Mouse (Mus musculus): Measurements from ENCODE around the gene Dnaic1. TPM values are rescaled to one million over a fixed set of nuclear protein-coding genes. Genes with fewer than 3 reads are reported as not detected.

Gene Dnaic1
- polyA plus RNA-seq, 1 experiment, result 7.3 TPM

GRCm38 (mm10) chr4:41545985-41546384 is 23.6 kb upstream of the Dnaic1 start:
- H3K9ac ChIP-seq (ENCODE audit: low read depth, poor library complexity, severe bottlenecking), result no peak overlapping the region
- no peaks in the 10 kb centered on the region for H3K9me3 ChIP-seq (replicated peaks; ENCODE audit: control insufficient read depth, insufficient read depth, low read length, poor library complexity, severe bottlenecking)
- H3K4me3 ChIP-seq (ENCODE audit: low read depth, low read length), result no peak overlapping the region
- TF ChIP-seq CTCF (IDR thresholded peaks at IDR 0.05; ENCODE audit: low read depth, low read length), result no peak
- TF ChIP-seq EP300 (IDR thresholded peaks at IDR 0.05; ENCODE audit: insufficient read depth, low read depth, low read length), result no peak
- no peak for TF ChIP-seq POLR2A (IDR thresholded peaks at IDR 0.05; ENCODE audit: insufficient read depth, low read length)
- H3K27ac ChIP-seq (ENCODE audit: insufficient read depth, low read length), result no peak overlapping the region
- no peaks in the 10 kb centered on the region for H3K4me1 ChIP-seq (ENCODE audit: control insufficient read depth, insufficient read depth, low read length)
- no peaks in the 10 kb centered on the region for H3K27me3 ChIP-seq (ENCODE audit: control insufficient read depth, insufficient read depth, low read length, poor library complexity, severe bottlenecking)
- no peaks in the 10 kb centered on the region for H3K36me3 ChIP-seq (ENCODE audit: control insufficient read depth, insufficient read depth, low read length, poor library complexity, severe bottlenecking)

GRCm38 (mm10) chr4:41547086-41547485 is 22.5 kb upstream of the Dnaic1 start:
- Histone ChIP-seq H3K4me1 (ENCODE audit: control insufficient read depth, insufficient read depth, low read length) (no peaks in the 10 kb centered on the region), H3K9ac (ENCODE audit: low read depth, poor library complexity, severe bottlenecking) (no peak overlapping the region), H3K27ac (ENCODE audit: insufficient read depth, low read length) (no peak overlapping the region), H3K36me3 (ENCODE audit: control insufficient read depth, insufficient read depth, low read length, poor library complexity, severe bottlenecking) (no peaks in the 10 kb centered on the region), H3K27me3 (ENCODE audit: control insufficient read depth, insufficient read depth, low read length, poor library complexity, severe bottlenecking) (no peaks in the 10 kb centered on the region), H3K4me3 (ENCODE audit: low read depth, low read length) (no peak overlapping the region), H3K9me3 (replicated peaks; ENCODE audit: control insufficient read depth, insufficient read depth, low read length, poor library complexity, severe bottlenecking) (no peaks in the 10 kb centered on the region)
- TF ChIP-seq POLR2A (IDR thresholded peaks at IDR 0.05; ENCODE audit: insufficient read depth, low read length) (no peak), CTCF (IDR thresholded peaks at IDR 0.05; ENCODE audit: low read depth, low read length) (no peak), EP300 (IDR thresholded peaks at IDR 0.05; ENCODE audit: insufficient read depth, low read depth, low read length) (no peak)

- Histone ChIP-seq H3K36me3 (ENCODE audit: control insufficient read depth, insufficient read depth, low read length, poor library complexity, severe bottlenecking) (no peaks in the 10 kb centered on the region), H3K4me3 (ENCODE audit: low read depth, low read length) (no peak overlapping the region), H3K4me1 (ENCODE audit: control insufficient read depth, insufficient read depth, low read length) (no peaks in the 10 kb centered on the region), H3K27ac (ENCODE audit: insufficient read depth, low read length) (no peak overlapping the region), H3K9ac (ENCODE audit: low read depth, poor library complexity, severe bottlenecking) (no peak overlapping the region), H3K9me3 (replicated peaks; ENCODE audit: control insufficient read depth, insufficient read depth, low read length, poor library complexity, severe bottlenecking) (no peaks in the 10 kb centered on the region), H3K27me3 (ENCODE audit: control insufficient read depth, insufficient read depth, low read length, poor library complexity, severe bottlenecking) (no peaks in the 10 kb centered on the region)
- TF ChIP-seq EP300 (IDR thresholded peaks at IDR 0.05; ENCODE audit: insufficient read depth, low read depth, low read length) (no peak), CTCF (IDR thresholded peaks at IDR 0.05; ENCODE audit: low read depth, low read length) (peak; percentile 68), POLR2A (IDR thresholded peaks at IDR 0.05; ENCODE audit: insufficient read depth, low read length) (no peak)
Observed at GRCm38 (mm10) chr4:41552529-41552928, 17.0 kb upstream of the Dnaic1 start.

- no peaks in the 10 kb centered on the region for H3K36me3 ChIP-seq (ENCODE audit: control insufficient read depth, insufficient read depth, low read length, poor library complexity, severe bottlenecking)
- no peak overlapping the region for H3K27ac ChIP-seq (ENCODE audit: insufficient read depth, low read length)
- TF ChIP-seq POLR2A (IDR thresholded peaks at IDR 0.05; ENCODE audit: insufficient read depth, low read length), result no peak
- TF ChIP-seq EP300 (IDR thresholded peaks at IDR 0.05; ENCODE audit: insufficient read depth, low read depth, low read length), result no peak
- no peak for TF ChIP-seq CTCF (IDR thresholded peaks at IDR 0.05; ENCODE audit: low read depth, low read length)
- H3K4me1 ChIP-seq (ENCODE audit: control insufficient read depth, insufficient read depth, low read length), result no peaks in the 10 kb centered on the region
- no peaks in the 10 kb centered on the region for H3K27me3 ChIP-seq (ENCODE audit: control insufficient read depth, insufficient read depth, low read length, poor library complexity, severe bottlenecking)
- H3K9me3 ChIP-seq (replicated peaks; ENCODE audit: control insufficient read depth, insufficient read depth, low read length, poor library complexity, severe bottlenecking), result no peaks in the 10 kb centered on the region
- no peak overlapping the region for H3K4me3 ChIP-seq (ENCODE audit: low read depth, low read length)
- no peak overlapping the region for H3K9ac ChIP-seq (ENCODE audit: low read depth, poor library complexity, severe bottlenecking)
Observed at GRCm38 (mm10) chr4:41553116-41553515, 16.5 kb upstream of the Dnaic1 start.

- Histone ChIP-seq H3K9me3 (replicated peaks; ENCODE audit: control insufficient read depth, insufficient read depth, low read length, poor library complexity, severe bottlenecking) (no peaks in the 10 kb centered on the region), H3K36me3 (ENCODE audit: control insufficient read depth, insufficient read depth, low read length, poor library complexity, severe bottlenecking) (no peaks in the 10 kb centered on the region), H3K27ac (ENCODE audit: insufficient read depth, low read length) (no peak overlapping the region), H3K4me1 (ENCODE audit: control insufficient read depth, insufficient read depth, low read length) (no peaks in the 10 kb centered on the region), H3K9ac (ENCODE audit: low read depth, poor library complexity, severe bottlenecking) (no peak overlapping the region), H3K27me3 (ENCODE audit: control insufficient read depth, insufficient read depth, low read length, poor library complexity, severe bottlenecking) (no peaks in the 10 kb centered on the region), H3K4me3 (ENCODE audit: low read depth, low read length) (no peak overlapping the region)
- TF ChIP-seq EP300 (IDR thresholded peaks at IDR 0.05; ENCODE audit: insufficient read depth, low read depth, low read length) (no peak), CTCF (IDR thresholded peaks at IDR 0.05; ENCODE audit: low read depth, low read length) (no peak), POLR2A (IDR thresholded peaks at IDR 0.05; ENCODE audit: insufficient read depth, low read length) (no peak)
Observed at GRCm38 (mm10) chr4:41554994-41555663, 14.4 kb upstream of the Dnaic1 start.

GRCm38 (mm10) chr4:41556311-41556953 is 13.1 kb upstream of the Dnaic1 start:
- no peaks in the 10 kb centered on the region for H3K9me3 ChIP-seq (replicated peaks; ENCODE audit: control insufficient read depth, insufficient read depth, low read length, poor library complexity, severe bottlenecking)
- no peak overlapping the region for H3K9ac ChIP-seq (ENCODE audit: low read depth, poor library complexity, severe bottlenecking)
- H3K27ac ChIP-seq (ENCODE audit: insufficient read depth, low read length), result no peak overlapping the region

More at GRCm38 (mm10) chr4:41556311-41556953, 13.1 kb upstream of the Dnaic1 start:
- Histone ChIP-seq H3K27me3 (ENCODE audit: control insufficient read depth, insufficient read depth, low read length, poor library complexity, severe bottlenecking) (no peaks in the 10 kb centered on the region), H3K36me3 (ENCODE audit: control insufficient read depth, insufficient read depth, low read length, poor library complexity, severe bottlenecking) (no peaks in the 10 kb centered on the region), H3K4me3 (ENCODE audit: low read depth, low read length) (no peak overlapping the region), H3K4me1 (ENCODE audit: control insufficient read depth, insufficient read depth, low read length) (no peaks in the 10 kb centered on the region)
- TF ChIP-seq EP300 (IDR thresholded peaks at IDR 0.05; ENCODE audit: insufficient read depth, low read depth, low read length) (no peak), CTCF (IDR thresholded peaks at IDR 0.05; ENCODE audit: low read depth, low read length) (no peak), POLR2A (IDR thresholded peaks at IDR 0.05; ENCODE audit: insufficient read depth, low read length) (no peak)

Measured in ES-Bruce4 (cell line).